Mouse (Mus musculus) B cell, adult 2 months (primary cell): ENCODE measurements around the gene Zdhhc14.

Experiments used
- DNase-seq, 2 experiments: peaks; one replicate each; pipeline ENCODE4 v3.0.0; 2022

The Zdhhc14 gene

DNA sequence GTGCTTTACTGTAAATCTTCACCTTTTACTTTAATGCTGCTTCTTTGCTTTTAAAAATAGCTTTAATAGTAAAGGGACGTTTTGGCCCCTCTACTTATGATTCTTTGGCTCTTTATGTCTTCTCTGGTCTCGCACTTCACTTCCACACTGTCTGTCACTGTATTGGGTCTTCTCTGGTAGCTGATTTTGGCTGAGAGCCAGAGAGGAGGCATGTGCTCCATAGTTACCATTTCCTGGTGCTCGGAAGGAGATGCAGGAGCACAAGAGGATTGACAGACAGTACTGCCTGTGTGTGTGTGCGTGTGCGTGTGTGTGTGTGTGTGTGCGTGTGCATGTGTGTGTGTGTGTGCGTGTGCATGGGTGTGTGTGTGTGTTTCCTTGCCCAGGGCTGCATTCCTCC is 14.2 kb downstream of the Zdhhc14 start:
- DNase-seq = no peak

DNA sequence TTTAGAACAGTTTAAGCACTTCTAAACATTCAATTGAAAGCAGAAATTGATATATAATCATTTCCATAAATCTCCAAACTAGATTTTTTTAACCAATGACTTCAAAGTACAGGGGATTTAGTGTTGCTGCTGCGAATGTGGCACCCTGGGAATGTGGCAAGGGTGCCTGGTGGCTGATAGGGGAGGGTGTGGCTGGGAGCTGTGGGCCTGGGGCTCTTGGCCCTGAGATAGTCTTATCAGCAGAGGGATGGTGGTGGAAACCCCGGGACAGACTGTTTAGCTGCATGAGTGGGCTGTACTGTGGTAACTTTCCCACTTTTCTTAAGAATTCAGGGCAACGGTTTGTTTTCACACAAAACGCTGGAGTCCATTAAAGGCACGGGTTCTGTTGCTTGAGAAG is 14.6 kb downstream of the Zdhhc14 start:
- no peak for DNase-seq

DNA sequence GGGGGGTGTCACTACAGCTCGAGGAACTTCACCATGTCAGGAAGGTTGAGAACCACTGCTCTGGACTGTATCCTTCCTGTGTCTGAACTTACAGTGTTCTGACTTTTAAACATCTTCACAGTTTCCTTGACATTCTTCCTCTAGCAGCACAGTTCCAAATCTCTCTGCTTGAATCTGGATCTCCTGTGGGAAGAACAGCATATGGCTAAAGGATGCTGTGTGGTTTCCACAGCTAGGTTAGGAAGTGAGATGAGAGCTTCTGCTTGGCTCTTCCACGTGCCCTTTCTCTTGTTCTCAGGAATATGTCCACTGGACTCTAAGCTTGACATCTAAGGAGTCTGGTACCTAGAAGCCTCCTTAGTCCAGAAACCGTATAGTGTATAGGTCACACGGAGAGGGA is 15.7 kb downstream of the Zdhhc14 start:
- DNase-seq = no peak

DNA sequence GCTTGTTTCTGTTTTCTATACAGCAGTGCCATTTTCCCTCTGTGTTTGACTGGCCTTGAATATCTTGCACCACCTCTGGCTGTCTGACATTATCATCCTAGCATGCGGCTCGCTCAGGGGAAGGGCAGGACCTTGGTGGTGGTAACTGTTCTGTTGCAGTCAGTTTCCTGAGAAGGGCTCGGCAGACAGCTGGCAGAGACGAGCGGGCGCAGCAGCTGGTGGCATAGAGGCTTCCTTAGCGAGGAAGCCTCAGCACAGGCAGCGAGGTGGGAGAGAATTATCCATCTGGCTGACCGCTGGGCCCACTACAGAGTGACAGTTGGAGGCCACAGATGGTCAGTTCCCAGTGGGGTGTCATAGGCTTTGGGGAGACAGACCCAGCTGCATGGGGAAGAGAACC is 18.2 kb downstream of the Zdhhc14 start:
- no peak for DNase-seq

DNA sequence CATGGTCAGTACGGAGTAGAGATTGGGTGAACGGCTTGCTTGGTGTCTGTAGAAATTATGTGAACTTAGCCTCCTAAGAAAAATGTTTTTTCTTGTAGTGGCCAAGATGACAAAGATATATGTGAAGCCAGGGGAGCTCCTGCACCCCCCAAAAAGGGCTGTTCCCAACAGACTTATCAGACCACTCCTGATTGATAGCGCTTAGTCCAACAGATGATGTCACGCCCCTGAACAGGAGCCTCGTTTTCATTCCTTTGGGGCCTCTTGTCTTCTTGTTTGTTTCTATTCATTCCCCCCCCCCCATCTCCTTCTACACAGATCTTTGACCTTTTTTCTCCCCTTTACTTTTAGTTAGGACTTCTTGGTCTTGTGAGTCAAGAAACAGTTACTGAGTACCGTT is 19.4 kb downstream of the Zdhhc14 start:
- DNase-seq = no peak

DNA sequence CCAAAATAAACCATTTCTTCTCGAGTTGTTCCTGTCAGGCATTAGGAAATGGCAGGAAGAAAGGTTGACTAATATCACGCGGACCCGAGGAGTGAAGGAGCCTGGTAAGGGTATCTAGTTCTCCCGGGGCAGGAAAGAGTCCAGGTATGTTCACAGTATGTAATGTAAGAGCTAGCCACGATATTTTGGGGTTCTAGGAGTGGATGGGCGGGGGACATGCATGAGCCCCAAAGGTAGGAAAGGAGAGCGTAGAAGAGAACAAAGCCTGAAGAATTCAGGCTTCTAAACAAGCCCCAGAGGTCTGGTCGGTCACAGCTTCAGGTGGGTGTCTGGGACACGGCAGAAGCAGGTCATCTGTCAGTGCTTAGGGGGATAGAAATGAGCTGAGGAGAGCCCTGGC is 27.1 kb downstream of the Zdhhc14 start:
- DNase-seq = no peak

DNA sequence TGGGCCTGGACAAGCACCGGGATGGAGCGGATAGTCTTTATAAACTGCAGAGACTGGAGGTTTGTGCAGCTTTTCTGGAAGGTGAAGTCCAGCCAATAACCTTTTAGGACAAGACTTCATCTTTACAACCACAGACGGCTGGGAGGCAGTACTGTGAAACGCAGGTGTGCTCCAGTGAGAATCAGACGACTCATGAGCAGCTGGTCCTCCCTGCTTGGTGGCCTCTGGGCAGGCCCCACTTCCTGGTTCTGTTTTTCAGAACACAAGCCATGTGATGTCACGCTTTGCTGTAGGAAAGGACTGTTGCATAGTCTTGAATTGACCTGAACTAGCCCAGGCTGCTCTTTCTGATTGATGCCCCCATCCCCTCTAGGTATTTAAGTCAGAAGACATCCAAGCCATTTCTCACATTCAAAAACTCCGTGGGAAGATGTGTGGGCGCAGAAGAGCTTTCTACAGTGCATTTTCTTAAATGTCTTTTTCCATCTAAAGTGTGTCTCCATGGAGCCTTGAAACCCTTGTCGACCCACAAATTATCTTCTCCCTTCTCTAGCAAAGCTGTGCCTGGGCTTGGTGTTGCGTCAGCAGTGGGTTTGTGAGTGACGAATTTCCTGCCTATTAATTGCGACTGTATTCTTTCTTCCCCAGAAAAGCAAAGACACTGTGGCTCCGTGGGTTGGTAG is 27.7 kb downstream of the Zdhhc14 start:
- peak; percentile 24 for DNase-seq

DNA sequence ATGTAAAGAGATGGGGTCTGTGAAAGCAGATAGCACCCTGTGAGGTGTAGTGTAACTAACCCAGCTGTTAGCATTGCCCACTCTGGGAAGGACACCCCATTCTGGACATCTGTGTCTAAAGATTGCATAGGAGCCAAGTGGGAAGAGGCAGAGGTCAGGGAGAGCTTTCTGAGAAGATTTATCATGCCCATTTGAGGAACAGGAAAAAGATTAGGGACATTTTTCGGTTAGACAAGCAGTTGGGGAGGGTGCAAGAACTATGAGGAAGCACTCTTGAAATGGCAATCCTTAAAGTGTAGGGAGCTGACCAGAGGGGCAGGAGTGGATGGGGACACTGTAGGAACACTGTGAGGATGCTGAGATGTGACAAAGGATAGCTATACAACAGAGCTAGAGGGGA is 29.2 kb downstream of the Zdhhc14 start:
- DNase-seq = no peak

DNA sequence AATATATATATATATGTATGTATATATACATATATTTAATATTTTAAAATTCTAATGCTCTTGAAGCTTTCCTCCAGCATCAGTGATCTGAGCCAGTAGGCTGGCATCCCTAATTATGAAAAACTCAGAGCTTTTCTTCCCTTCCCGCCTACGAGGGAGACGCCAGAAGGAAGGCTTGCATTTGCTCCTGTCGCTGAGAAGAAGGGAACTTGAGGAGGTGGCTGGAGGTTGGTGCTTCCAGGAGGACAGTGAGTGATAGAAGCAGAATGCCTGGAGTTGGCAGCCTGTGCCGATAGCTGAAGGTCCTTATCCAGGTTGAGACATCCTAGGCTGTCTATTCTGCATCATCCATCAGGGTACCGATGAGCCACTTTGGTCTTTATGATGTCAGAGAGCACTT is 37.2 kb downstream of the Zdhhc14 start:
- no peak for DNase-seq

DNA sequence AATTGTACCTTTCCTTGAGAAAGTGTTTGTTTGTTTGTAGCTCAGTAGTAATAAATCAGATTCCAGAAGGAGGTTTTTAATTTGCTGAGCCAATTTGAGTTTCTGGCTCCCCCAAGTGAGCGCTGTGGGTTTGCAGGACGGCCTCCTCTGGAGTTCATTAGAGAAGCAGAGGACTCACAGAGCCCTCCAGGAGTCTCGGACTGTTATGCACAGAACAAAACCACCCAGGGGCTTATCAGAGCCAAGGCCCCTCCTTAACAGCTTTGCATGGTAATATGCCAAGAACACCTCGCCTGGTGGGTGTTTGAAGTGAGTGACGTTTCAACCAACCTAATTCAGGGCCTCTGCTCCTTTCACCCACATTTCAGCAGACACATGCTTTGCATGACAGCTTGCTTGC is 40.5 kb downstream of the Zdhhc14 start:
- DNase-seq = no peak

DNA sequence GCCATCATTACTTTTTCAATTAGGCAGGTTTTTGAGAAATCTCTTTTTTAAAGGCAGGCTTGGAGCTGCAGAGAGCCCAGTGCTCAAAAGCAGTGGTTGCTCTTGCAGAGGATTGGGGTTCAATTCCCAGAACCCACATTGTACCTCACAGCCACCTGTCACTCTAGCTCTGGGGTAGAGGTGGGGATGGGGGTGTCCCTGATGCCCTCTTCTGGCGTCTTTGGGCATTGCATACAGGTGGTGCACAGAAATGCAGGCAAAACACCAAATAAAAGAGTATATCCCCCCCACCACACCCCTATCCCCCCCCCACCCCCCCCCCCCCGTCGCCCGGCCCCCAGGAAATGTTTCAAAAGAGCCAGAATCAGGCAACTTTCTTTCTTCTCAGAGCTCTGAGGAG is 43.0 kb downstream of the Zdhhc14 start:
- DNase-seq = peak; percentile 53 to 61

DNA sequence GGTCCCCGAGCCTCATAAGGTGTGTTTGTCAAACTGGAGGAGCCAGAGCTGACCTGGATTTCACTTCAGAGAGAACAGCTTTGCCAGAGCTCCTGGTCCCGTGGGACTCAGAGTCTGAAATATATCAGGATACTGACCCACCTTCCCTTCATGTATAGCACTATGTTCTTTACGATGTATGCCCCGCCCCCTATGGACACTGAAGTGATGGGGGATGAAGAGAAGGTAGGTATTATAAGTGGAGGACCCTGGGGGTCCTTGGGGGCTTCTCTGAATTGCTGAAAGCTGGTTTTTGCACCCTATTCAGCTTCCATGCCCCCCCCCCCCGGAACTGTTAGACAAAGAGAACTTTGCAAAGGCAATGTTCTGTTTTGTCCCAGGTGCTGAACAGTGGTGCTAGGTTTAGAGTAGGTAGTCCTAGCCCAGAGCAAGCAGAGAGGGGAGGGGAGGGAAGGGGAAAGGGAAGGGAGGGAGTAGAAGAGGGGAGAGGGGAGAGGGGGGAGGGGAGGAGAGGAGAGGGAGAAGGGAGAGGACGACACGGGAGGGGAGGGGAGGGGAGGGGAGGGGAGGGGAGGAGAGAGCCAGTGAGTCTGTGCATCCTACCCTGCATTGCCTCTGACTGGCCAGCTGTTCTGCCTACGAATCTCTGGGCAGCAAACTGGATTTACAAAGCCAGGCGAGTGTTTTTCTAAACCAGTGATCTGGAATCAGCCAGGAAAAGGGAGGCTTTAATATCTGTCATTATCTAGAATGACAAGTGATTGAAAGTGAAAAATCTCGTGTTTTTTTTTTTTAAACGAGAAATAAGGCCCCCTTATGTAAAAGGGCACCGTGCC is 44.1 kb downstream of the Zdhhc14 start:
- no peak for DNase-seq

DNA sequence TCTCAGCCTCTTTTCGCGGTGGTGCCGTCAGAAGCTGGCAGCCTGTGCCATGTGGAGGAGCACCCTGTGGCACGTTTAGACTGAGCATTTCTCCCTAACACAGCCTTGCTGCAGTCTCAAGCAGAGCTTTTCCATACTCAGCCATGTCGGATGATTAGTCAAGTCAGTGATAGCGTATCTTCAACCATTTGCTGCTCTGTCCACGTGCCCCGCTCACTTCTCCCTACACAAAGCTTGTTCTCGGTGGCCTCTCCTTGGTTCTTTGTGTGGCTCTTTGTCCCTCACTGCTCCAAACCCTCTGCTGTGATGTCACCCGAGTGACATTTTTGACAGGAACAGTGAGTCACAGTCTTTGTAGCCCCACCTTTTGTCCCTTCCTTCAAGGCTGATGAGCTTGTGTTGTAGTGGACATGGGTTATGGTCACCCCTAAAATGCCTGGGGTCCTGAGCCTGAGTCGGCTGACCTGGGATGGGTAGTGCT is 44.8 kb downstream of the Zdhhc14 start:
- no peak for DNase-seq

DNA sequence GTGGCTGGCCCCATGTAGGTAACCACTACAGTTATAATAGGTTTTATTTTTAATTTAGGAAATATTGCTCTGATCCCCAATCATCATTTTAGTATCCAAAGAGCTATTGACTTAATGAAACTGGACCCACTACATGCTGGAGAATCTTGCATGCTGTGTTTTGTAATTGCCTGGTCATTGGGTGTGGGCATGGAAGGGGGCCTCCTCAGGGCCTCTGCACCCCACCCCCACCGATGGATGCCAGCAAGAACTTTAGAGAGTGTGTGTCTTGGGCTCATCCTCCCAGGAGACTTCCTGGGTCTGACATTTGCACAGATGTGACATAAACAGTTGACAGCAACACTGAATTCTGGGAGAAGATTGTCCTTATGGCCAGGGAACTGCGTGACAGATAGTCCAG is 49.8 kb downstream of the Zdhhc14 start:
- DNase-seq = no peak

DNA sequence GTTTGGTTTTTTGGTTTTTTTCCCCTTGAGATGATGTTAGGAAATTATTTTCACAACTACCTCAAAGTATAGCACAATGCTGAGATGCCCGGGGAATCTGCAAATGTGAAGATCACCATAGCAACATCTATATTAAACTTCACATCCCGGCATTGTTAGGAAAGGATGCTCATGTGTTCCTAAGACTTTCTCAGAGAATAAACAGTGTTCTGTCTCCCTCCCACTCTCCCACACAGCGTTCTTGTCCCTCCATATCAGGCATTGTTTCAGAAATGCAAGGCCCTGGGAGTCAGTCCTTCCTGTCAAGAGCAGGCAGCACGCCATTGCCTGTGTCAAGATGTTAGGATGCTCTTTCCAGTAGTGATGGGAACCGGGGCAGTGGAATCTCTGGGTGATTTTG is 51.7 kb downstream of the Zdhhc14 start:
- no peak for DNase-seq

DNA sequence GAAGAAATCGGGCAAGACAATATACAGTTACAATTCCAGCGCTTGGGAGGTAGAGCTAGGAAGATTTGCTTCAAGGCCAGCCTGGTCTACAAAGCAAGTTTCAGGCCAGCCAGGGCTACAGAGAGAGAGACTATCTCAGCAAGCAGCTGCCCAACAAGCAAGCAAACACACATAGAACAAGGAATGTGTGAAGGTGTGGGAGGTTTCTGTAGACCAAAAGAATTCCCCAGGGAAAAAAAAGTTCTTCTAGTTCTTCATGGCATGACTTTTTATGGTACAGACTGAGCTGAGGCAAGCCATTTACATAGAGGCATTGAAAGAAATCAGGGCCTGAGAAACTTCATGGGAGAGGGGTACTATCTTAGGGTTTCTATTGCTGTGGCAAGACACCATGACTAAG is 52.7 kb downstream of the Zdhhc14 start:
- no peak for DNase-seq

DNA sequence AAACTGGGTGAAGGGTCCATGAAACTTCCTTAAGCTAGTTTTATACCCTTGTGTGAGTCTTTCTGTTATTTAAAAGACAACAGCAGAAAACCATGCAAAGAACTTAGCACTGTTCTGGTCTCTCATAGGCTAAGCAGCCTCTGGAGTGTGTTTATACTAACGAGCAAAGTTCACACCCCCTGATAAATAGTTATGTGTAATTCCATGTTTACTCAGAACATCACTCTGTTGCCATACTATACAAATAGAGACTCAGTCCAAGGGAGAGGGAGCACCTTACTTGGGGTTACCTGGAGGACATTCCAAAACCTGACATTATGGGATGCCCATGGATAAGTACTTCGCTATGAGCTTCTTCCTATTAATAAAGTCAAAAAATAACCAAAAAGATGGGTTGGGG is 56.2 kb downstream of the Zdhhc14 start:
- DNase-seq = no peak

DNA sequence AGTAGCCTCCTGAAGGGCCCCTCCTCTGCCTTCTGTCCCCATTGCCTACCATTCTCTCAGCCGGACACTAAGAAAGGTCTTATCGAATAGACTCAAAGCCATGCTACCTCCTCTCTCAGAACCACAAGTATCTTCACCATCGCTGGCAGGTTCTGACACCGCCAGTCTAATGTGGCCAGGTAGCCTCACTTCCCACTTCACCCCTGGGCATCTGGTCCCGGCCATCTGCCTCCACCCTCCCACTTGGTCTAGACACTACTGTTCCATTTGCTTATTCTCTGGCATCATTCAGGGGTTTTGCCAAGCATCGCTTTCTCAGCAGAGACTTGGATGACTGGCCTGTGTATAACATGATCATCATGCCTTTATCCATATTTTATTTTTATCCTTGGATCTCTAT is 57.1 kb downstream of the Zdhhc14 start:
- DNase-seq = no peak

DNA sequence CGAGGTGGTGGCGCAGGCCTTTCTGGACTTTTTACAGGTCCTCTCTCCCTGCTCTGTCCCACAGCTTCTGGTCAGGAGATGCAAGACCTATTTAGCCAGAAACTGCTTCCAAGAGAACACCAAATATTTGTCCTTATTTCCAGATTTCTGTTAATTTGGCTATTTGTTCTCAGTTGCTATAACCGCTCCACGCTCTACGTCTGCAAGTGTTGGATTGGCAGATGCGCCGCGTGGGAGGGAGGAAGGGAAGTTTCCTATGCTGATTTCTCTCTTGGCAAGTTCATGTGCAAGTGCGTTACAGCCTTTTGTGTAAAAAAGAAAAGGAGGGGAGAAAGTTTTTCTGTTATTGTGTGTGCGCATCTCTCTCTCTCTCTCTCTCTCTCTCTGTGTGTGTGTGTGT is 58.1 kb downstream of the Zdhhc14 start:
- no peak for DNase-seq

DNA sequence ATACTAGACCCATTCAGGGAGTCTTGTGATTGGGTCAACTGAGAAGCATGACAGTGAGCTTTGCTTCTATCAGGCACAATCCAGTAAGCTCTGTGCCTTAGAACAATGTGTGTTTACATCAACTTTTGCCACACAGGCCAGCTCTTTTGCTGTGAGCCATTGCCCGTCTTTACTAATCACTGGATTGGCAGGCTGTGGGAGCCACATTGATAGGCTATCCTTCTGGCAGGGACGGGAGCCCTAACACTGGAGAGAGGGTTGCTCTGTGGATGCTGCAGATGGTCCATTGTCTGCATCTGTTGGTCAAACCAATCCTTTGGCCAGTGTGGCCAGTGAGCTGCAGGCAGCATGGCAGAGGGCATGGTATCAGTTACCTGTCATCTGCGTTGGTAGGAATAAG is 58.8 kb downstream of the Zdhhc14 start:
- no peak for DNase-seq

DNA sequence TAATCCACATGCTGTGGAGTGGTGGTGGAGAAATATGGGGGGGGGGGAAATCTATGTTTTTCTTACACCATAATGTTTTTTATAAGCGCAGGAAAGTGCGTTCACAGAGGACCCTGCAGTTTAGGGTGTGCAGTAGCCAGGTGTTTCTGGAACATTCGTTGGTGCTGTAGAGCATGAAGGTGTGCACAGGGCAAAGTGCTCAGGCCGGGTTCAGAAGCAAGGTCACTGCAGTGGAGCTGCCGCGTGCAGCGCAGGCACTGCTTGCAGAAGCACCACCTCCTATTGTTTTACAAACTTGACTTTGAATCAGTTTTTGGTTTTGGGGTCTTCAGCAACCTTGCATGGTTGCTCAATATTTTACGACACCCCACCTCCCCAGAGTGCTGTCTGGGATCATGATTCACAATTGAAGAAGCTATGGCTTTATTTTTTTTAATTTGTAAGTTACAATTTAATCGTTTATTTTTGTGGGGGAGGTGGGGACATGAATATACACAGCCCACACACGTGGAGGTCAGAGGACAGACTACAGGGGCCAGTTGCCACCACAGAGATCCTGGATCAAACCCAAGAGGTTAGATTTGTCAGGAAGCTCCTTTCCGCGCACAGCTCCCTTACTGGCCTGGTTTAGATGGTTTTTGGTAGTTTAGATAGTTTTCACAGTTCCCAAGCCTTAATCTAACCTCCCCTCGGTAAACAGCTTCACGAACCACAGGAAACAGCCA is 59.8 kb downstream of the Zdhhc14 start:
- no peak for DNase-seq

DNA sequence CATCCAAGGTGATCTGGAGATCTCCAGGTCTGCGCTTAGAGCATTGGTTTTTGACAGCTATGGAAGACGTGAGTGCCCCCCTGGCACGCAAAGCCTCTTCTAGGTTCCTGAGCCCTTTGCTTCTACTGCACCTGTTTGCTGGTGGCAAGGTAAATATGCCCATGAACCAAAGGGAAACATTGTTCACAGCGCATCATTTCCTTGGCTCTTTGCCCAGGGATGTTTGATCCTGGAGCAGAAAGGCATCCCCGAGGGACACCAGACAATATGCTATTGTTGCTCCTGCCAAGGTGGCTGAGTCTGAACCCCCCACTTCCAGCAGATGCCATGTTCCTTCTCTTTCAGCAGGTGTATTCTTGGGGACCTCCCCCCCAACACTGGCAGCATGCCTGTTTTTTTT is 61.2 kb downstream of the Zdhhc14 start:
- no peak for DNase-seq

DNA sequence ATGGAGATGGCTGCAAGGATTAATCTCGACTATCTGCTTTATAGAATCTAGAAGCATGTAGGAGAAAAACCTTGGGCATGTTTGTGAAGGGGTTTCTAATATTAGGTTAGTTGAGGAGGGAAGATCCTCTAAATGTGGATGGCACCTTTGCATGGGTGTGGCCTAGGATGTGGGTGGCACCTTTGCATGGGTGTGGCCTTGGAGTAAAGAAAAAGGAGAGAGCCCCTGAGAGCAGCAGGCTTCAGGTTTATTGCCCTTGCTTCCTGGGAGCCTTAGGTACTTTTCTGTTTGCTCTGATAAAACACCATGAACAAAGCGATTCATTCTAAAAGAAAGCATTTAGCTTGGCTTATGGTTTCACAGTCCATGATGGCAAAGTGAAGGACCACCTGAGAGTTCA is 62.2 kb downstream of the Zdhhc14 start:
- no peak for DNase-seq

DNA sequence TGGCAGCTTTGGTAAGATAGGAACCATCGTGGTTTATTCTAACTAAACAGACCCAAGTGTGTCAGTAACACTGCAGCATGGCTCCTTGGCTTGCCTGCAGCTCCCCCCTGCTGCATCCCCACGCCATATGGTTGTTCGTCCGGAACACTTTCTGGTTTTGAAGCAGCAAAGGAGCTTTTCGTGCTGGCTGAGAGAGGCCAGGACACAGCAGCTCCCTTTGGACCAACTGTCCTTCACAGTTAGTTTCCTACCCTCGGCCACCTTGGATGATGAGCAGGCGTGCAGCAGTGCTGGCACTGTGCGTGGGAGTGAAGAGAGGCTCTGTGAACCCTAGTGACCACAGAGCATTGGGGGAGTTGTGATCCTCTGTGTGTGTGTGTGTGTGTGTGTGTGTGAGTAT is 64.2 kb downstream of the Zdhhc14 start:
- DNase-seq = no peak
